ENCODE assay signal across 8 mouse cellular contexts in the genomic region with DNA sequence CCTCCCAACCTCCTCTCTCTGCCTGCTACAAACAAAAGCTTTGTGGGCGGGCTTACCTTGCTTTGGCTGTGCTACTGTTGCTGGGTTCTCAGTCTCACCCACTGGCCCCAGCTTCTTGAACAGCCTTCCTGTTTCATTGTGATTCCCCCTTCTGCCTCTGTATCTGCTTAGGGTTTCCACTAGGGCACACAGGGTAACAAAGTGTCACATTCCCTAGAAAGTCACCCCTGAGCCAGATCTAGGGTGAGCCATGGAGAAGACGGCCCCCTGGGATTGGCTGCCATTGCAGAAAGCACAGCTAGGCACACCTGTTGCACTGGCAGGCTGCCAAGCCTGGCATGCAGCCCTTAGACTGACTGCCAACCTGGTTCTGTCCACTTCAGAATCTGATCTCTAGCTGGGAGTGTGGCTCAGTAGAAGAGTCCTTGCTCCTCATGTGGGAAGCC. TPM values are rescaled to one million over a fixed set of nuclear protein-coding genes. Genes with fewer than 3 reads are reported as not detected.
A peak's percentile ranks its signal among the peaks of the same experiment; 100 is the strongest.
DNase-seq lines count a peak whose midpoint lies in the region; ATAC-seq lines count a peak whose summit lies in the region.

No protein-coding gene starts in this region.

- H3K36me3 ChIP-seq in forebrain, embryonic 11.5 days (ENCODE audit: control insufficient read depth, insufficient read depth, low read length): no peaks in the 10 kb centered on the region
- no peaks in the 10 kb centered on the region for H3K36me3 ChIP-seq in megakaryocyte, embryonic 14.5 days (replicated peaks; ENCODE audit: low read length)
- no peaks in the 10 kb centered on the region for H3K36me3 ChIP-seq in stomach, embryonic 16.5 days (ENCODE audit: control insufficient read depth, insufficient read depth, low read length)

- WGBS in forebrain, embryonic 11.5 days: 42% methylated on average over 2 of the region's 2 CpGs
- WGBS in stomach, embryonic 16.5 days: 32% methylated on average over 2 of the region's 2 CpGs

- H3K4me1 ChIP-seq in forebrain, embryonic 11.5 days (replicated peaks; ENCODE audit: control insufficient read depth, insufficient read depth, low read length): peaks cover 12% of the 10 kb centered on the region
- peaks cover 37% of the 10 kb centered on the region for H3K4me1 ChIP-seq in megakaryocyte, embryonic 14.5 days
- peaks cover 18% of the 10 kb centered on the region for H3K4me1 ChIP-seq in stomach, embryonic 16.5 days (ENCODE audit: control insufficient read depth, insufficient read depth, low read length)

- DNase-seq in 416B (ENCODE audit: low read depth): peak; percentile 77
- DNase-seq in adrenal gland, postnatal 36 days: peak; percentile 19 to 47
- DNase-seq in forebrain, embryonic 11.5 days (ENCODE audit: low spot score): peak; percentile 65
- peak; percentile 16 for DNase-seq in heart, postnatal 25 days (ENCODE audit: low spot score)
- DNase-seq in kidney, postnatal 14 days: peak; percentile 81

- H3K4me3 ChIP-seq in forebrain, embryonic 11.5 days (ENCODE audit: low read depth, low read length): no peak overlapping the region
- H3K4me3 ChIP-seq in megakaryocyte, embryonic 14.5 days (replicated peaks): peak overlapping the region; percentile 42
- H3K4me3 ChIP-seq in stomach, embryonic 16.5 days (replicated peaks; ENCODE audit: low read length): no peak overlapping the region

- intact Hi-C loops in heart, postnatal 25 days (cut with DNase I): no loop called here

- peak; percentile 56 for ATAC-seq in forebrain, embryonic 11.5 days (replicated peaks; ENCODE audit: low FRiP score)
- peak; percentile 83; the same call in 1 of the 2 replicates for ATAC-seq in stomach, embryonic 16.5 days (ENCODE audit: insufficient read depth, low FRiP score)
- no peak for ATAC-seq in erythroid progenitor cell, adult 5-6 weeks (replicated peaks; ENCODE audit: low FRiP score, poor library complexity, severe bottlenecking)

- H3K27ac ChIP-seq in forebrain, embryonic 11.5 days (ENCODE audit: low read depth, low read length): peak overlapping the region; percentile 75
- peak overlapping the region; percentile 89 for H3K27ac ChIP-seq in stomach, embryonic 16.5 days (ENCODE audit: low read length)

- H3K27me3 ChIP-seq in forebrain, embryonic 11.5 days (ENCODE audit: control insufficient read depth, insufficient read depth, low read length): no peaks in the 10 kb centered on the region
- no peaks in the 10 kb centered on the region for H3K27me3 ChIP-seq in megakaryocyte, embryonic 14.5 days (replicated peaks)
- H3K27me3 ChIP-seq in stomach, embryonic 16.5 days (ENCODE audit: control insufficient read depth, insufficient read depth, low read length): no peaks in the 10 kb centered on the region

- H3K4me2 ChIP-seq in forebrain, embryonic 11.5 days (ENCODE audit: low read depth, low read length, severe bottlenecking): no peak overlapping the region; the same call in 1 of the 2 replicates
- 0 out of 2 replicates have a peak overlapping the region, but pooled peaks have one; percentile 5 for H3K4me2 ChIP-seq in stomach, embryonic 16.5 days (ENCODE audit: low read depth, low read length)

- H3K9me3 ChIP-seq in forebrain, embryonic 11.5 days (ENCODE audit: control insufficient read depth, low read length): no peaks in the 10 kb centered on the region
- H3K9me3 ChIP-seq in megakaryocyte, embryonic 14.5 days: no peaks in the 10 kb centered on the region
- no peaks in the 10 kb centered on the region for H3K9me3 ChIP-seq in stomach, embryonic 16.5 days (replicated peaks; ENCODE audit: control insufficient read depth, low read length)

- peak overlapping the region; percentile 33 for H3K9ac ChIP-seq in forebrain, embryonic 11.5 days (ENCODE audit: low read length)
- peak overlapping the region; percentile 27 for H3K9ac ChIP-seq in stomach, embryonic 16.5 days (ENCODE audit: low read length)

RNA-seq across cellular contexts. Expression of gene Tex26, which starts 10.6 kb away (rescaled TPM):
- not detected for total RNA-seq in adrenal gland, postnatal 36 days (2021)
- 1.6 and 1.7 TPM in 2 replicates for polyA plus RNA-seq in forebrain, embryonic 11.5 days (2014; fragmentation: Nextera tagmentation; extraction: Ambion mirVana)
- not detected for total RNA-seq in heart, postnatal 25 days (2021)
- polyA plus RNA-seq in megakaryocyte, embryonic 14.5 days (2012; ENCODE audit: insufficient read depth, low replicate concordance): not detected in 2 replicates
- polyA plus RNA-seq in stomach, embryonic 16.5 days (2015; fragmentation: Nextera tagmentation; extraction: Ambion mirVana): 0.54 and 0.59 TPM in 2 replicates
- total RNA-seq in erythroid progenitor cell, adult 5-6 weeks (2015; ENCODE audit: low replicate concordance): not detected in 2 replicates
- total RNA-seq in erythroid progenitor cell, adult 5-6 weeks (2017; ENCODE audit: low replicate concordance): not detected in 2 replicates

RNA-seq across cellular contexts. Expression of gene Medag, which starts 17.3 kb away (rescaled TPM):
- total RNA-seq in adrenal gland, postnatal 36 days (2021): 1 to 10 TPM; 3.8 to 9.1 TPM
- polyA plus RNA-seq in forebrain, embryonic 11.5 days (2014; fragmentation: Nextera tagmentation; extraction: Ambion mirVana): 1.0 and 1.4 TPM in 2 replicates
- 10 to 100 TPM; 16.2 to 16.7 TPM for total RNA-seq in heart, postnatal 25 days (2021)
- polyA plus RNA-seq in megakaryocyte, embryonic 14.5 days (2012; ENCODE audit: insufficient read depth, low replicate concordance): not detected in 2 replicates
- 4.0 and 4.4 TPM in 2 replicates for polyA plus RNA-seq in stomach, embryonic 16.5 days (2015; fragmentation: Nextera tagmentation; extraction: Ambion mirVana)
- total RNA-seq in erythroid progenitor cell, adult 5-6 weeks (2015; ENCODE audit: low replicate concordance): not detected in 2 replicates
- total RNA-seq in erythroid progenitor cell, adult 5-6 weeks (2017; ENCODE audit: low replicate concordance): not detected in 2 replicates

Comparison
In these comparisons a context has a peak if more than half of its experiments do, and no peak if none do; other contexts are left out.
1. DNase-seq: peak in every context shown above with its lines; median percentile 81 in kidney, postnatal 14 days; 77 in 416B; 65 in forebrain, embryonic 11.5 days; 33 in adrenal gland, postnatal 36 days; 16 in heart, postnatal 25 days.
2. RNA of gene Medag, which starts 17.3 kb away (total RNA-seq): 16.2 to 16.7 TPM in heart, postnatal 25 days and 3.8 to 9.1 TPM in adrenal gland, postnatal 36 days; not detected in erythroid progenitor cell, adult 5-6 weeks; every median in the first group is over 4 times any median in the second.